Mouse (Mus musculus) lung, adult 2 months (tissue): ENCODE data around the gene Agtpbp1.

Experiments used
- CTCF ChIP-seq: fragments of 200-500 bp; IDR thresholded peaks from 2 replicates; pipeline ENCODE4 v1.5.1; 2011; ENCODE audit warnings: mild to moderate bottlenecking, low read length, control low read depth; ENCODE audit not compliant: insufficient read depth
- POLR2A ChIP-seq: fragments of 200-500 bp; IDR thresholded peaks from 2 replicates; pipeline ENCODE4 v1.6.1; 2011; ENCODE audit warnings: low read depth, mild to moderate bottlenecking, control low read depth, low read length, borderline replicate concordance; ENCODE audit errors: extremely low read depth

DNA sequence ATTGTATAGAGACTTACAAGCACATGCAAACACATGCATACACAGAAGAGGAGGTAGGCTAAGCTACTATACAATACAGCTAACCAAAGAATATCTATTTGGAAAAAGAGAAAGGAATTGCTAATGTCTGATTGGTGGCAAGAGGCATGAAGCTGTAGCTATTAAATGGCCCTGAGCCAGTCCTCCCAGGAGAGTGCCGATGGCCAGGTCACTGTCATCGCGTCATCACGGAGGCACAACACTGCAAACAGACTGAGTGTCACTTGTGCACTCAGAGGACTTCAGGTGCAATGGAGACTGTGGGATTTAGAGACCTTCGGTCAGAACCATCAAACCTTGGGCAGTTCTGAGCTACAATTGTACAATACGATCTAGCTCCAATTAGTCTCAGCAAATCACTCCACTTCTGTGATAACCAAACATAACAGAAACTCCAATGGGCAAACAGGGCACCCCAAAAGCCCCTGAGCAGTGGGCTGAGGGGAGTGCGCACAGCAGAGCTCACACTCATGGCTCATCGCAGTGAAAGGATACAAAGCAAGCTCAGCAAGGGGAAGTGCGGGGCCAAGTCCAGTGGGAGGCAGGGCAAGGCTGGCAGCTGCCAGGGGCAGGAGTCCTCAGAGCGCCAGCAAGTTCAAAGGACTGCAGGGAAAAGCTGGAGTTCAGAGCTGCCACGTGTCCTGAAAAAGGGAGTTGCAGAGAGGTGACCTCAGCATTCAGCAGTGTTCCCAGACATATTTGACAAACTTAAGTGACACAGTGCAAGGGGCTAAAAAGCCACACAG, 130.8 kb downstream of the Agtpbp1 start:
- no peak for TF ChIP-seq POLR2A
- no peak for TF ChIP-seq CTCF
